Mouse (Mus musculus) urinary bladder, postnatal 0 days (tissue): ENCODE data around the gene Poln. TPM values are rescaled to one million over a fixed set of nuclear protein-coding genes. Genes with fewer than 3 reads are reported as not detected.

Experiments used
- polyA plus RNA-seq: library from polyadenylated mRNA; unstranded; fragments of >200 nt; fragmentation: Nextera tagmentation; extraction: Ambion mirVana; gene quantifications from 2 replicates; pipeline ENCODE4 v1.2.1, GENCODE M21; 2015

Poln gene
- polyA plus RNA-seq, result 0.28 and 0.30 TPM in 2 replicates

DNA sequence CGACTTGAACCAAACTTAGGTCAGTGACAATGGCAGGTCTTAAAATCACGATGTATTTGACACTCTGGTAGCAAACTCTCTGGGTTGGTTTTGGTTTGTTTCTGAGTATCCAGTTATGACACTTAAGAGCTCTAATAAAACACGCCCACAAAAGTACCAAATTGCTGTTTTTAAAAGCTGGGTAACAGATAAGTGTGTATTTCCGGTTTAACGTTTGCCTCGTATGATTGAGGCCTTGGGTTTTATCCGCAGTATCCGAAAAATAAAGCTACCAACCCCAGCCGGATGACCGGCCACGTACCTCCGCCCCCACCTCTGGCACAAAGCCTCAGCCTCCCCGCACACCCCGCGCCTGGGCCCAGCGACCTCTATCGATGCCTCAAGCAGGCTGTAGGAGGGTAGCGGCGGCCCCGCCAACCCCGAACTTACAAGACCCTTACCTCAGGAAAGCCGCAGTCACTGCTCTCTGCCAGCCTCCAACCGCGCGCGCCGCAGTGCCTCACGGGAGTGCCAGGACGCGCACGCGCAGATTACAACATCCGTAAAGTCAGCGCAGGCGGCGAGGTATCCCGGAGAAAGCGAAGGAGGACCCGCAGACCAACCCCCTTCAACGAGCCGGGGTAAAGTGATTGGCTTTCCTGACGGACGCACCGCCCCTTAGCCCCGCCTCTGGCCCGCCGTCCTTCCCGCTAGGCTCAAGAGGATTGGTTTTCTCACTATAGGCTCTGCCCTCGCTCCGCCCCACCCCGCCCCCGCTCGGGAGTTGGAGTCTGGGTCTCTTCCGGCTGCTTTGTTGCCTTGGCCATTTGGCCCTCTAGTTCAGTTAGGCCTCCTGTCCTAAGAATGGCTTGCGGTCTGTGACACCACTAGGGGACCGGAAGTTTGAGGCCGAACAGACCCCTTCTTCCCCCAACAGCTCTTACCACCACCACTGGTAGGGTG lies at the start of gene Poln, which contains the start of gene Haus3:
Gene Poln (minus strand): TSS at position 499 of the 942 bp plus-strand sequence.
Gene Haus3 (minus strand): TSS at position 578 of the 942 bp plus-strand sequence.

GRCm38 (mm10) chr5:34187601-34188316 lies 18.5 kb upstream of the Poln start, which contains the start of gene Mxd4:
Mxd4 (minus strand) TSS chr5:34187720.

DNA sequence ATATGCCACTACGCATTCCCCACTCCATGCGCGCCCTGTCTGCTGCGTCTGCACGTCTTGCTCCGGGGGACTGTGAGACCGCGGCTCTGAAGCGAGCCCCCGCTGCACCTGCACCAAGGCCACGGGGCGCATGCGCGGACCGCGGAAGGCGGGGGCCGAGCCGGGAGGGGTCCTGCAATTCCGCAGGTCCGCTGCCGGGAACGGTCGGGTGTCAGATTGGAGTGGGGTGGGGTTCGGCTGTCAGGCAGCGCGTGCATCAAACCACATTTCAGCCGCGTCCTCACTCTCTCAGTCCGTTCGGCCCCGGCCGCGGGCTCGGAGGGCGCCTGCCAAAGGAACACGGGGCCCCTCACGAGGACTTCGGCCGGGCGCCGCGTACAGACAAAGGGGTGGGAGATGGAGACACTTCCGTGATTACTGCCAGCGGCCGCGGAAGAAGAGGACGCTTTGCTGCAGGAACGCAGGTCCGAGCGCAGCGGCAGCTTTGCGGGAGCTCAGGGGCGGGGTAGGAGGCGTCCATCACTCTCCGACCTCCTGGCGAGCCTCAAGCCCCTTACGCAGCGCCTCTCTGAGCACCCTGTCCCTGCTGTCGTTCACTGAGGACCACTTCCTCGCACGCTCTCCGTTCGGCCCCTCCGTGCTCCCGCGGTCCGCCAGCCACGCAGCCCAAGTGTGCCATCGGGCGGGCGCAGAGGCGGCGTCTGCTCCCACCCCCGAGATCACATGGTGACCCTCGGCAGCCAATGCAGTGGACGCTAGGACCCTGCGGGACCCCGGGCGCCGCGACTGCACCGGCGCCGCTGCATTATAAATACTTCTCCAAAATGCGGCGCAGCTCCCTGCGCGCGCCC lies 173.2 kb downstream of the Poln start, which contains the start of gene Nat8l:
Gene Nat8l (plus strand): TSS at position 142 of the 851 bp plus-strand sequence.

DNA sequence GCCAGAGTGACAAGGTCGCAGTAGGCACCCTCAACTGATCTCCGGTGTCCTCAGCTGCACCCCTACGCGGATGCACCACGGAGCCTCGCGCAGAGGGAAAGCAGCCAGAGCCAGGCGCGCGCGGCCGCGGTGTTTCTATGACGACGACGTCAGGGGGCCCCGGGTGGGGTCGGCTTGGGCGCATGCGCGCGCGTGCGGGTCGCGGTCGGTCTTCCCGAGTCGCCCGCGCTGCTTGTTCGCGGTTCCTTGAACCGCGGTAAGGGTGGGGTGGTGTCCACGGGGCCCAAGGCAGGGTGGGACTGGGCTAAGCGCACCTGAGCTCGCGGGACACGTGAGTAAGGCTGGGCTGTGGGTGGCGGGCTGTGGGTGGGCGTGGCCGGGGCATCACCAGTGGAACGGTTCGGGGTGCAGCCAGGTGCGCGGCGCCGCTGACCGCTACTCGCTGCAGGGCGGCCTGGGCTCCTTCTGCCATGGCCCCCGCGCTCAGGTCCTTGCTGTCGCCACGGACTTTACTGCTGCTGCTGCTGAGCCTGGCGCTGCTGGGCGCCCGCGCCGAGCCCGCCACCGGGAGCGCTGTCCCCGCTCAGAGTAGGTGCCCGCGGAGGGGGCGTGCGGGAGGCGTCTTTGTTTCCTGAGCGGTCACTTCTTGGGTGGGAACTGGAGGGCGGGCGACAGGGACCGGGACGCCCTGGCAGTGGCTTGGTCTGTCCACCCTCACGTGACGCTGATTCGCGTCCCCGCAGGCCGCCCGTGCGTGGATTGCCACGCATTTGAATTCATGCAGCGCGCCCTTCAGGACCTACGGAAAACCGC lies 185.7 kb downstream of the Poln start, which contains the start of gene Gm1673:
Gene Gm1673 (plus strand): TSS at position 125 of the 813 bp plus-strand sequence.

Other genes starting within 250 kb of the Poln start
- 21.1 and 22.2 TPM in 2 replicates for gene Nelfa, start 233.0 kb downstream of the Poln start, polyA plus RNA-seq
- 20.2 and 22.3 TPM in 2 replicates for gene Gm1673, start 186.0 kb downstream of the Poln start, polyA plus RNA-seq
- gene Nat8l, start 173.5 kb downstream of the Poln start, polyA plus RNA-seq, result 0.05 and 0.08 TPM in 2 replicates
- gene Haus3, start 79 bp upstream of the Poln start, polyA plus RNA-seq, result 10.1 and 12.9 TPM in 2 replicates
- 27.8 and 28.7 TPM in 2 replicates for gene Mxd4, start 18.3 kb upstream of the Poln start, polyA plus RNA-seq
- gene Zfyve28, start 119.0 kb upstream of the Poln start, polyA plus RNA-seq, result 0.72 and 0.98 TPM in 2 replicates
- gene Cfap99, start 119.2 kb upstream of the Poln start, polyA plus RNA-seq, result 0.11 TPM in 1 of 2 replicates, not detected in the other
- 88.7 and 102 TPM in 2 replicates for gene Rnf4, start 166.8 kb upstream of the Poln start, polyA plus RNA-seq
- 4.3 and 5.2 TPM in 2 replicates for gene Fam193a, start 200.5 kb upstream of the Poln start, polyA plus RNA-seq